Mouse (Mus musculus) lung, postnatal 0 days (tissue): ENCODE measurements around the gene Nme7. TPM values are rescaled to one million over a fixed set of nuclear protein-coding genes. Genes with fewer than 3 reads are reported as not detected.
A peak's percentile ranks its signal among the peaks of the same experiment; 100 is the strongest.

Experiments used
- ATAC-seq: fragments of 200-750 bp; cut with Nextera tagmentation; 2 replicates; pipeline ENCODE4 v1.8.0; 2017; ENCODE audit warnings: moderate library complexity
- DNase-seq: peaks from one replicate; pipeline ENCODE4 v3.0.0-alpha.2; 2016; ENCODE audit warnings: low spot score
- H3K27ac ChIP-seq: fragments of 300-500 bp; sonication (generic); 2 replicates; pipeline ENCODE4 v1.5.1; 2014; ENCODE audit warnings: antibody characterized with exemption, mild to moderate bottlenecking, low read length, mixed read lengths
- H3K27me3 ChIP-seq: fragments of 300-500 bp; sonication (generic); replicated peaks from 2 replicates; pipeline ENCODE4 v1.6.1; 2014; ENCODE audit warnings: low read length, mixed read lengths; ENCODE audit not compliant: insufficient read depth
- H3K36me3 ChIP-seq: fragments of 300-500 bp; sonication (generic); 2 replicates; pipeline ENCODE4 v1.6.1; 2014; ENCODE audit warnings: low read length, mixed read lengths; ENCODE audit not compliant: insufficient read depth
- H3K4me1 ChIP-seq: fragments of 300-500 bp; sonication (generic); 2 replicates; pipeline ENCODE4 v1.6.1; 2014; ENCODE audit warnings: antibody characterized with exemption, low read depth, low read length, mixed read lengths; ENCODE audit not compliant: insufficient read depth
- H3K4me2 ChIP-seq: fragments of 300-500 bp; sonication (generic); replicated peaks from 2 replicates; pipeline ENCODE4 v1.6.1; 2014; ENCODE audit warnings: low read depth, mild to moderate bottlenecking, low read length, moderate library complexity, mixed read lengths
- H3K4me3 ChIP-seq: fragments of 300-500 bp; sonication (generic); 2 replicates; pipeline ENCODE4 v1.5.1; 2014; ENCODE audit warnings: low read depth, low read length
- H3K9ac ChIP-seq: fragments of 300-500 bp; sonication (generic); replicated peaks from 2 replicates; pipeline ENCODE4 v1.6.1; 2014; ENCODE audit warnings: low read depth, mild to moderate bottlenecking
- H3K9me3 ChIP-seq: fragments of 300-500 bp; sonication (generic); 2 replicates; pipeline ENCODE4 v1.6.1; 2016; ENCODE audit warnings: low read length, mixed read lengths
- CTCF ChIP-seq: IDR thresholded peaks from 2 replicates; pipeline ENCODE4 v1.5.1; 2016; ENCODE audit warnings: antibody characterized with exemption, mild to moderate bottlenecking
- EP300 ChIP-seq: IDR thresholded peaks from 2 replicates; pipeline ENCODE4 v1.6.1; 2016; ENCODE audit warnings: antibody characterized with exemption, mild to moderate bottlenecking, control low read depth
- WGBS: fragments of 180-500 bp; shearing (Covaris S2); extraction: QIAGEN DNeasy Blood & Tissue Kit; methylation state at CpG from one replicate; pipeline ENCODE4 v1.1.7; 2014; 5-methylcytosine and 5-hydroxymethylcytosine counted together
- polyA plus RNA-seq: library from polyadenylated mRNA; unstranded; fragments of >200 nt; fragmentation: Nextera tagmentation; extraction: Ambion mirVana; gene quantifications from 2 replicates; pipeline ENCODE4 v1.2.1, GENCODE M21; 2015

Gene Nme7
- polyA plus RNA-seq, 1 experiment from 2014 or later: 17.7 TPM

DNA sequence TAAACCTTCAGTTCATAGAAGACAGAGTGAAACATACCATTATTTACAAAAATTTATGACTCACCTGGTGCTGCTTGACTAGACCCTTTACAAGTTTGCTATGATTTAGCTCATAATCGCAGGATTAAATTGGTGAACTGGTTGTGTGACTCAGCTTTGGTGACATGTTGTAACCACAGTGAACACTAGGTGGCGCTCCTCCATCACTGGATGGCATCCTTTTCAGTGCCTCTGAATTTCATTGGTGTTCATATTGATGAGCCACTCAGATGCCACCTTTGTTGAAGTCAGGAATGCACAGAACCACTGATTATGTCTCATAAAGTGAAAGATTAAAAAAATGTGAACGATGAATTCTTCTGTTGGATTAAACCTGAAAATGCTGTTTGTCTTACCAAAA is 12.8 kb downstream of the Nme7 start:
- ATAC-seq (no peak), DNase-seq (peak; percentile 67)
- TF ChIP-seq EP300: no peak
- TF ChIP-seq CTCF: peak; percentile 99
- Histone ChIP-seq H3K4me3 (no peak overlapping the region), H3K4me2 (no peak overlapping the region), H3K27me3 (no peaks in the 10 kb centered on the region), H3K27ac (no peak overlapping the region), H3K36me3 (no peaks in the 10 kb centered on the region), H3K9ac (no peak overlapping the region), H3K4me1 (no peaks in the 10 kb centered on the region; the same call in 1 of the 2 replicates), H3K9me3 (no peaks in the 10 kb centered on the region)
- WGBS: 17% methylated on average over 3 of the region's 3 CpGs

DNA sequence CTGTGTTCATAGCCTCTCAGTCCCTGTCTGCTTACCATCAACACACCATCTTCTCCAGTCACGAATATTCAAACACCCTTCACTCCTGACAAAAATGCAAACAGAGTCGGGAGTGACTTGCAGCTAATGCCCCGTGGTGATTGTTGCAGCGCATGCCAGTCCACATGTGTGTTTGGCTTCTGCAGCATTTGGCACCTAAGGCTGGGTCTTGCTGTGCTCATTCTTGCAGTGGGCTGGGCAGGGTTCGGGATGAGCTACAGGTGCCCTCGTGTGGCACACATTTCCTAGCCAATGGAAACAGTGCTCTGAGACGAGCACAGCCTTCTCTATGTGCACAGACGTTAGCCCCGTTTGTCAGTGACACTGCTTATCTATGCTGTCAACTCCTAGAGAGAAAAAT is 13.3 kb downstream of the Nme7 start:
- H3K36me3 ChIP-seq: no peaks in the 10 kb centered on the region
- no peak overlapping the region for H3K4me2 ChIP-seq
- DNase-seq (no peak), ATAC-seq (no peak)
- H3K4me1 ChIP-seq: no peaks in the 10 kb centered on the region; the same call in 1 of the 2 replicates
- no peak for TF ChIP-seq CTCF
- no peak for TF ChIP-seq EP300
- 50% methylated on average over 9 of the region's 9 CpGs for WGBS
- H3K27me3 ChIP-seq: no peaks in the 10 kb centered on the region
- no peak overlapping the region for H3K9ac ChIP-seq
- no peak overlapping the region for H3K4me3 ChIP-seq
- no peak overlapping the region for H3K27ac ChIP-seq
- no peaks in the 10 kb centered on the region for H3K9me3 ChIP-seq

DNA sequence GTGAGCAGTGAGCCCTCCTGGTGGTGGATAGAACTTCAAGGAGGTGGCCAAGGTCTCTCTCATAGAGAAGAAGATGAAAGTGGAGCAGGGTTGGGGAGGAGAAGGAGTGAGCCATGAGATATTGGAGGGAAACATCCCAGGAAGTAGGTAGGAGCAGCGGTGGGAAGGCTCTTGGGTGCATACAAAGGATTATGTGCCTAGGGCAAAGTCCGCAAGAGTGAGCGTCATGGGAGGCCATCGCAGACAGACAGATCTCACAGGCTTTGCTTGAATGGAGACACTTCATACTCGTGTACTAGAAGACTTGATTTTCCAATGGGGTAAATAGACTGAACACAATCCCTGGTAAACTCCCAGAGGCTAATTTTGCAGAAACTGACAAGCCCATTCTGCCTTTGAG is 14.6 kb downstream of the Nme7 start:
- Histone ChIP-seq H3K36me3 (no peaks in the 10 kb centered on the region), H3K9me3 (no peaks in the 10 kb centered on the region), H3K4me2 (no peak overlapping the region), H3K4me1 (no peaks in the 10 kb centered on the region; the same call in 1 of the 2 replicates), H3K4me3 (no peak overlapping the region), H3K27ac (no peak overlapping the region), H3K9ac (no peak overlapping the region), H3K27me3 (no peaks in the 10 kb centered on the region)
- no peak for TF ChIP-seq EP300
- no peak for ATAC-seq
- DNase-seq: no peak
- 93% methylated on average over 5 of the region's 5 CpGs for WGBS

DNA sequence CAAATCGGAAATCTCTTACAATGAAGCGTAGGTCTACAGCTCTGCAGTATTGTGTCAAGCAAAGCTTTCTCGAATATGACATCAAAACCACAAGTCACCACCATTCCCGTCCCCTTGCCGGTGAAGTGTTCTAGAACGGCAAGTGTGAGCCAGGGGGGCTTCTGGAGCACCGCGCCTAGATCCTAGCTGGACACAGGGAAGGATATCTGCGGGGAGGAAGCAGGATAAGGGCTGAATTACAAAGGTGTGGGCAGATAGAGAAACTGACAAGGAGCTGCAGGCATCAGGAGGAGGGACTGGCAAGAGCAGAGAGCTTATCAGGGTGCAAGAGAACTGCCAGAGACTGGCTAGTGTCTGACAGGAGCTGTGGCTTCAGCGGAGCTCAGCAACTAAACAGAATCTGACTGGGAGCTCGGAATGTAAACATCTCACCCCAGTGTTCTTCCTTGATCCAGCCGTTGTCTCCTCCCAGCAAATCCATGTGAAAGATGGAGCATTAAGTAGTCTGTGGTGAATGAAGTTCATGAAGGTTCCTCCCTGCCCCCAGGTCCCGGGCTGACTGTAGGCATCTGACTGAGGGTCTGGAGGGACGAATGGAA is 15.7 kb downstream of the Nme7 start:
- H3K27me3 ChIP-seq: no peaks in the 10 kb centered on the region
- DNase-seq (peak; percentile 36), ATAC-seq (no peak)
- no peak overlapping the region for H3K9ac ChIP-seq
- H3K9me3 ChIP-seq: no peaks in the 10 kb centered on the region
- TF ChIP-seq CTCF (no peak), EP300 (no peak)
- H3K4me2 ChIP-seq: no peak overlapping the region
- no peak overlapping the region for H3K27ac ChIP-seq
- 35% methylated on average over 14 of the region's 14 CpGs for WGBS
- no peak overlapping the region for H3K4me3 ChIP-seq
- no peaks in the 10 kb centered on the region; the same call in 1 of the 2 replicates for H3K4me1 ChIP-seq
- no peaks in the 10 kb centered on the region for H3K36me3 ChIP-seq

DNA sequence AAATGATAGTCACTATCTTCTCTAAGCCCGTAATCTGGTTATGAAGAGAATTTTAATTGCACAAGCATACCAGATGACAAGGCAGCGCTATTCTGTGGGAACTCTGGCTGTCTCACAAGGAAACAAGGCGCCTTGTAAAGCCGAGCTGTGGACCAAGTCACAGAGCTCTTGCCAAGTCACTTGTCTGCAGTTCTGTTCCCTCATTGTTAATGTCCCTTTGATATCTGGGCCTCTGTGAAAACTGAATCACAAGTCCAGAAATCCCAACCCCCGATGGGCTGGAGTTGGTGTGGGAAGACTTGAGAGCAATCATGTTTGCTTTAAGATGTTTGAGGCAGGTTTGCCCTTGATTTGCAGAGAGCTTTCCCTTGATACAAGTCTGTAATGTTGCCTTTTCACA is 16.8 kb downstream of the Nme7 start:
- TF ChIP-seq CTCF (no peak), EP300 (no peak)
- Histone ChIP-seq H3K9me3 (no peaks in the 10 kb centered on the region), H3K4me3 (no peak overlapping the region), H3K27ac (no peak overlapping the region), H3K9ac (no peak overlapping the region), H3K36me3 (no peaks in the 10 kb centered on the region), H3K27me3 (no peaks in the 10 kb centered on the region), H3K4me1 (no peaks in the 10 kb centered on the region; the same call in 1 of the 2 replicates), H3K4me2 (no peak overlapping the region)
- no peak for ATAC-seq
- DNase-seq: no peak
- 49% methylated on average over 5 of the region's 5 CpGs for WGBS

DNA sequence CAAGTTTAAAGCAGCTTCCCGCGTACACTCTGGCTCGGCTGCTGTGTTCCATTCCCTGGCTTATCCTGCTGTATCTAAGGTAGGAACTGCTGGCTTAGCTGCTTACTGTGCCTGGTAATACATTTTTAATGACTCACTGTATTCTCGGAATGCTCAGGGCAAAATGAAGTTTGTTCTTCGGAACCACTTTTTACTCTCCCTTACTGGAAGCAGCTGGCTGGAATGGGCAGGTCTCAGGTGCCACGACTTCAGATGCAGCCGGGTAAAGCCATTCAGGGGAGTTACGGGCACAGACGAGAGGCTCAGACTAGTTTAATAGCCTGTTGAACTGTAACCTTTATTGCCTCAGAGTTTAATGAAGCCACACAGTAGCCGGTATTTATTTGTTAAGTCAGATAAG is 17.5 kb downstream of the Nme7 start:
- H3K27ac ChIP-seq: peak overlapping the region; percentile 15; the same call in 1 of the 2 replicates
- no peak overlapping the region for H3K4me2 ChIP-seq
- 61% methylated on average over 10 of the region's 10 CpGs for WGBS
- no peaks in the 10 kb centered on the region for H3K9me3 ChIP-seq
- H3K4me3 ChIP-seq: no peak overlapping the region
- H3K9ac ChIP-seq: no peak overlapping the region
- no peaks in the 10 kb centered on the region for H3K36me3 ChIP-seq
- peak; percentile 50 for TF ChIP-seq EP300
- no peak for TF ChIP-seq CTCF
- no peaks in the 10 kb centered on the region; the same call in 1 of the 2 replicates for H3K4me1 ChIP-seq
- no peaks in the 10 kb centered on the region for H3K27me3 ChIP-seq
- ATAC-seq (peak; percentile 84), DNase-seq (peak; percentile 48)
